Mouse (Mus musculus) embryo, embryonic 10.5 days (tissue): Measurements from ENCODE around the gene Jag2.

Source experiments
- DNase-seq: peaks from one replicate; pipeline ENCODE4 v3.0.0-alpha.2; 2015; ENCODE audit warnings: low spot score

The Jag2 gene

DNA sequence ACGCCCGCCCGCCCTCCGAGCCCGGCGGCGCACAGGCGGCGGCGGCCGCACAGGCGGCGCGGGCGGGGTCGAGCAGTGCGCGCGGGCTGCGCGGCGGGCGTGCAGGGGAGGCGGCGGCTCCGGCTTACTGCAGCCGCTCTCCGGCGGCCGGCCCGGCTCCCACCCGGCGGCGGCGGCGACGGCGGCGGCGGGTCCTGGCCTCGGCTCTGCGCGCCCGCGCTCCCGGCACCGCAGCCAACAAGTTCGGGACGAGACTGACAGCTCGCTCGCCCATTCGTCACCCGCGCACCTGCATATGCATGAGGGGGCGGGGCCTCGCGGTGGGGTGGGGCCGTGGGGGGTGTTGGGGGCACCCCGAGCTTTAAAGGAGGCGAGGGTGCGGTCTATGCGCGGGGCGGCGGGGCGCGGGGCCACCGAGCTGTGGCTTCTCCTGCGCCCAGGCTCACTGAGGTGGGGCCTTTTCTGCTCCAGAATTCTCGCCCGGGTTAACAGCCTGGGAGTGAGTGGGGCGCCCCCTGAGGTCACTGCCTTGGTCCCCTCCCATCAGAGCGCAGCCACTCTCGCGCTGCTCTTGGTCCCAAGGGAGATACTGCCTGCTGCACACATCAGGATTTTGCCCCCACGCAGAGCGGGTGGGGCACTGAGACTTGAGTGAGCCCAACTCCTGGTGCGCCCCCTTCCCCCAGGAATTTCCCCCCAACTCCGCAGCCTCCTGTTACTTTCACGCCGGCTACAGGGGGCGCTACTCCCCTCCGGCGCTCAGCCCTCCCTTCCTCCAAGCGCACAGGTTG lies at the start of gene Jag2:
Jag2 (minus strand) TSS at position 215 of the 791 bp plus-strand sequence.
- peak; percentile 69 for DNase-seq

DNA sequence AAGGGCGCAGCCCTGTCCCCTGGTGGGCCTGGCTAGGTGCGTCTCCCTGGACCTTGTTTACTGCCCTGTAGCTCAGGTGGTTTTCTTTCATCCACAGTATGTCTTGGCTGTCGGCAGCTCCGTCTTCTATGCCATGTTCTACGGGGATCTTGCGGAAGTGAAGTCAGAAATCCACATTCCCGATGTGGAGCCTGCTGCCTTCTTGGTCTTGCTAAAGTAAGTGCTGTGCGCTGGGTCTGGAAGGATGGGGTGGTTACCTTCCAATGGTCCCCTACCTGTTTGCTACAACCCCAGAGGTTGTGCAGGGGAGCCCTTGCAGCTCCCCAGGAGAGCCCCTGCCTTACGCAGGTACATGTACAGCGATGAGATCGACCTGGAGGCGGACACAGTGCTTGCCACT lies 47.6 kb upstream of the Jag2 start:
- DNase-seq: no peak

DNA sequence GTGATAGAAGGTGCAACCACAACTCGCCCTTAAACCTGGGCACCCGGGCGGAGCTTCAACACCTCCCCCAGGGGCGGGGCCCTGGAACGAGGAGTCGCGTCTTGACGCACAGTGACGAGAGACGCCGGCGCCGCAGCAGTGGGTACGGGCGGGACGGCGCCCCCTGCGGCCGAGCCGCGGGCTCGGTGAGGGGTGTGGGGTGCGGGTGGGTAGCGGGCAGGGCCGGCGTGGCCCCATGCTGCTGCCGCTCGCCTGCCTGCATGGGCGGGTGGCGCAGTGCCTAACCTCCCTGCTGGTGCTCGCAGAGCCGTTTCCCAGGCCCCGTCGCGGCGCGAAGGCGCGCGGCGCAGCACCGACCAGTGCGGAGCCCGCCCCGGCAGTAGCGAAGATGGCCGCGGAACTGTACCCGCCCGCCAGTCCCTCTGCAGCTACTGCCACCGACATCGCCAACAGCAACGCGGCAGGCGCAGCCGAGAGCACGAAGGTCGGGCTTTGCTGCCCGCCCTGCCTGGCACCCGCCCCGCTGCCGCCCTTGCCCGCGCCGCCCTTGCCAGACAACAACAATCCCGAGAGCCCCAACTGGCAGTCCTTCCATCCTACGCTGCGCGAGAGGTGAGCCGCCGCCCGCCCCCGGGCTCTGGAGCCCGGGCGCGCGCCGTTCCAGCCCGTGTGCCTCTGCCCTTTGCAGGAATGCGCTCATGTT lies 46.9 kb upstream of the Jag2 start, which contains the start of gene Btbd6:
Btbd6 (plus strand) TSS at position 112 of the 703 bp plus-strand sequence.
- DNase-seq: peak; percentile 92

DNA sequence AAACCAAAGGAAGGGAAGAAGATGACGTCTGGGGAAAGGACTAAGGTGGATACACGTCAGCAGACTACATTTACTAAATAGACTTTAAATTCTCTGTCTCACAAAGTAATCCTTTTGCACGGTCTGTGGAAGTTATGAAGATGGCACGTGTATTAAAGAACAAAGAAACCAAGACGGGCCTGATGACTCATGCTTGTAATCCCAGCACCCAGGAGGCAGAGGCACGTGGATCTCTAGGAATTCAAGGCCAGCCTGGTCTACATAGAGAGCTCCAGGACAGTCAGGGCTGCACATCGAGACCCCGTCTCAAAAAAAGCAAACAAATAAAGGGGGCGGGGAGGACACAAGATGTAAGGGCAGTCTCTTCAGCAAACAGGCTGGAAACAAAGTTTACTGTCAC lies 45.2 kb upstream of the Jag2 start:
- no peak for DNase-seq

DNA sequence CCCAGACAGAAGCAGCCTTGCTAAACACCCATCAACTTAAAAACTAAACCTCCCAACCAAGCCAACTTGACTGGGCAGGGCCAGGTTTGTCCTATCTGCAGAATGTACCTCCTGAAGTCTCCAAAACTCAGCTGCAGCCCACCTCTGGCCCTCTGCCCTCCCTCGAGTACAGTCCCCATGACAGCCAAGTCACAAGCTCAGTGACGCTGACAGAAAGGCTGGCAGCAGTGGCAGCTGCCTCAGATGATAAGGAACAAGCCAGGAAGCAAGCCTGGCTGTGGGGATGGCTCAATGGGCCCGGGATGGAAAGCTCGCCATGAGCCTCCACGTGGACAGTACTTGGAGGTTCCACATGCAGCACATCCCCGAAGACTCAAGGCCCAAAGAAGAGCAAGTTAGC lies 40.0 kb upstream of the Jag2 start:
- DNase-seq: no peak

DNA sequence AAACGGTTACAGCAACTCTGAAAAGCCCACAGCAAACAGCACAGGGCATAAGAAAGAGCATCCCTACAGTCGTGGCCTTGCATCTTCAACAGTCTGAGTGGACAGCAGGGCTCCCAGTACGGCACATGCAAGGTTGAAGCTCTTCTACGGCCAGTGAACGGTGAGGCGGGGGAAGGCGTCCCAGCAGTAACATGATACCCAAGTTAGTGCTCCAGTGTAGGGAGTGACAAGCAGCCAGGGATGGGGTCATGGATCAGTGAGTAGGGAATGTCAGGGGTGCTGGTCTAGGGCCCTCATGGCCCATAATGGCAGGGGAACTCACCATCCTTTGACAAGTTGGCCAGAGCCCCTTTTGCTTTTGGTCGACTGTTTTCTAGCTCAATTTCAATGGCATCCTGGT lies 39.4 kb upstream of the Jag2 start:
- DNase-seq: no peak

DNA sequence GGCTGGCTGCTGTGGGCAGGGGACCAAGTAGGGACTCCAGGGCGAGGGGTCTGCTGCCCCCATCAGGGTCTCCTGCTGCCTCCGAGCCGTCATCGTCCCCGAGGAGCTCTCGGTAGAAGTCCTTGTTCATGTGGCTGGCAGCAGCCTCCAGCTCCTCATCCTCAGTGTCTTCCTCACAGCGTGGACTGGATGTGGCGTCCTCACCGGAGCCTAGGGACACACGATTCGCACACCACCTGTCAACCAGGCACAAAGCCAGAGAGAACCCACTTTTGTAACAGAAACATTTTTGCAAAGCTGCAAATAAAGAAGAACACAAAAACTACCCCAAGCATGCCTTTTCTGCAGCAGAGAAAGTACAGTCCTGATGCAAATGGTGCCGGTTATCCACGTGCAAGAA lies 36.2 kb upstream of the Jag2 start:
- DNase-seq: no peak

DNA sequence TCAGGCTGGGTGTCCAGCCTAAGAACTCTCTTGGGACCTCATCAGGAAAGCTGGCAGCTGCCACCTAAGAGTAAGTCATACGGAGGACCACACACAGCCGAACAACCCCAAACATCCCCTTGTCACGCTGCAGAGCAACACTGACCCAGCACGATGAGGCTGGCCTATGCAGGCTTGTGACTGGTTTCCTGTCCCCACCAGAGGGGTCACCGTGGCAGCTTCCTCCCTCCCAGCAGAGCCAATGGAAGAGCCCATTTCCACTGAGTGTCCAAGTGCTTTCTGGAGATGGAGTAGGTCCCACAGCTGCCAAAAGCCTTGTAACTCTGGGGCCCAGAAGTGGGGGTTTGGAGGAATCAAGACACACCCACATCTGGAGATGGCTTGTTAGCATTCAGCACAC lies 32.3 kb upstream of the Jag2 start:
- DNase-seq: no peak

DNA sequence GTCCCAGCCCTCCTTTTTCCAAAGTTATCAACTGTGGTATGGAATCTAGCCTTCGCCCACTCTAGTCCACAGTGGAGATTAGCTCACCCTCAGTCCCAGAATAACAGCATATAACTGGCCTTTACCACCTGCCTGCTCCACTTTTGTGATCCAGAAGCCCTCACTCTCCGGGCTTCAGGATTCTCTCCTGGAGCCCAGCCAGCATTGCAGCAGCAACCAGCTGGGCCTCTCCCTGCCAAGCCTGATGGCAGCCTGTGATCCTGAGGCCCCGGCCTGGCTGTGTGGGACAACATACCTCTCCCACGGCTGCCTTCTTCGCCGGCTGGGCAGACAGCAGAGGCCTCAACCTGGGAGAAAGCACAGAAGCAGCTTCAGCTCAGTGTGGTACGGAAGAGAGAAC lies 31.9 kb upstream of the Jag2 start:
- no peak for DNase-seq

DNA sequence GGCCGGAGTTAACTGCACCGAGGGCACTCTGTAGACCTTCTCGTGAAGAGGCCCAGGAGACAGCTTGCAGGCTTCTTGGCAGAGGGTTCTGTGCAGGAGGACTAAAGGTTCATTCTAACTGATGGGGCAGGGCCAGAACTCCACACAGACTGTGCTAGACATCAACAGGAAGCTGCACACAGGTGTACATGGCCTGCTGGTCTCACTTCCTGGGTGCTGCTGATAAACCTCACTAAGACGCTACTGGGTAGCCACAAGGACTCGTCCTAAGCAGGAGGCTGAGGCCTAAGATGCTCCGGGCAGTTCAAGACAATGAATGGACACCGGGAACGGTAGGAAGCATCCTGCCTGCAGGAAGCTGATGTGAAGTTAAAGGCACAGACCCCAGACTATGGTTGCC lies 29.8 kb upstream of the Jag2 start:
- no peak for DNase-seq

DNA sequence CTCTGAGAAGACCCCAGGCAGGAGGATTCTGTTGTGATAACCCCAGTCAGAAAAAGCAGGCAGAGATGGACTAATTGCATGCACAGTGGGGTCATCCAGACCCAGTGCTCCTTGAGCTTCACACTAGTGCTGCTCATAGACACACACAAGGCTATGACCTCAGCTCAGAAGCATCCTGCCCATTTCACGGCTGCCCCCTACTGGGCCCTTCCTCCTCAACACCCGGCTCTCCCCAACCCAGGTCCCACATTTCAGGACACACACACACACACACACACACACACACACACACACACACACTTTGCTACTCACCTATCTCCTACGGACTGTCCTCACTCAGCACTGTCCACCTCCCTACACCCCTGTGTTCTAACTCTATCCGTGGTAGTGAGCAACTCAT lies 28.7 kb upstream of the Jag2 start:
- DNase-seq: peak; percentile 67

DNA sequence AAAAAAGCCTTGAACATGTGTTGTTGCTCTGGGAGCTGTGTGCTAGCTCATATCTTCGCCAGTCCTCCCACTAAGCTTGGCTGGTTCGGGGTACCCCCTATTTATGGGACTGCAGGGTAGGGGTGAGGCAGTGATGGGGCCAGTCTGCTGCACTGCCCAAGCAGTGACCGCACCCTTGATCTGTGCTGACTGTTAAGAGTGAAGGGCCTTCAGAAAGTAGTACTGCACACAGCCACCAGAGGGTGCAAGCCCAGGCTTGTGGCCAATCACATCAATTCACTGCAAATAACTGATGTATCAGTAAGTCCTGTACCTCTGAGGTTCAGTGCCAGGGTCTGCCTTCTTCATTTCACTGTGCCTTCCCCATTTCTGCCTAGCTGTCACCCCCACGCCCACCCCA lies 26.2 kb upstream of the Jag2 start:
- peak; percentile 82 for DNase-seq

DNA sequence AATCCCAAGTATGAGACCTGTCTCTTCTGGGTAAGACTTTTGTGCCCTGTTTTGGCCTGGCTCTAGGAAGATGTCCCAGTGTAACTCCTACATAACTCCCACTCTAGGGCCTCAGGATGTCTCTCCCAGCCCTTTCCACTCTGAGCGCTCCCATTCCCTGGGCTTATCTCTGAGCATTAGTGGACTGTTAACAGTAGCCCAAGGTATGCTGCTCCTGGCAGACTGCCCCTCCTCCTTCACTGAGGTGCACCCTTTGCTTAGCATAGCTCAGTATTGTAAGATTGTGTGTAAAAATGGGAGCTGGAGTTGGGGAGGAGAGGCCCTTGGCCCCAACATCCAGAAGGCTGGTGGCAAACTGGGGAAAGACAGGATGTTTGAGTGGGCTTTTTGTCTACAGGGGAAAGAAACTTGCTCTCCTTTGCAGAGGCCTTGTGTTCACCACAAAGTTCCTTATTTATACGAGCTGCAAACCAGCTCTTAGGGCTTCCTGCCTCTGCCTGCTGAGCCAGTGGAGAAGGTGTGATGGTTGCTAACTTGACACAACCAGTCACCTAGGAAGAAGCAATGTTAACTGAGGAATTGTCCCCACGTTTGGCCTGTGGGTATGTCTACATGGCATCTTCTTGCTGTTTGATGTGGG lies 23.5 kb upstream of the Jag2 start:
- no peak for DNase-seq

DNA sequence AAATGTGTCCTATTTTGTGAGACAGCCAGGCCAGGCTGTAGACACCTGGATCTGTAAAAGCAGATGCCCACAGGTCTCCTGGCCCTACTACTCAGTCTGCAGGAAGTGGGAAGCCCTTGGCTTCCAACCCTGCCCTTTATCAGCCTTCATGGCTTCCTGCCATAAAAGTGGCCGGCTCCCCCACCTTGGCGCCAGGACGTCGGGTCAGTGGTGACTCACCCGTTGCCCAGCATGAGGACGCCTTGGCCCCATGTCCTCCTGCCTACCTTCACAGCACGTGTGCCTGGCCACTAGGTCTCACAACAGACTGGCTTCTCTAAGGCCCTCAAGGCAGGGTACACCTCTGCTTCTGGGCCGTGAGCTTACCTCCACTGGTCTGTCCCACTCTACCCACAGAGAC lies 22.9 kb upstream of the Jag2 start:
- DNase-seq: no peak

DNA sequence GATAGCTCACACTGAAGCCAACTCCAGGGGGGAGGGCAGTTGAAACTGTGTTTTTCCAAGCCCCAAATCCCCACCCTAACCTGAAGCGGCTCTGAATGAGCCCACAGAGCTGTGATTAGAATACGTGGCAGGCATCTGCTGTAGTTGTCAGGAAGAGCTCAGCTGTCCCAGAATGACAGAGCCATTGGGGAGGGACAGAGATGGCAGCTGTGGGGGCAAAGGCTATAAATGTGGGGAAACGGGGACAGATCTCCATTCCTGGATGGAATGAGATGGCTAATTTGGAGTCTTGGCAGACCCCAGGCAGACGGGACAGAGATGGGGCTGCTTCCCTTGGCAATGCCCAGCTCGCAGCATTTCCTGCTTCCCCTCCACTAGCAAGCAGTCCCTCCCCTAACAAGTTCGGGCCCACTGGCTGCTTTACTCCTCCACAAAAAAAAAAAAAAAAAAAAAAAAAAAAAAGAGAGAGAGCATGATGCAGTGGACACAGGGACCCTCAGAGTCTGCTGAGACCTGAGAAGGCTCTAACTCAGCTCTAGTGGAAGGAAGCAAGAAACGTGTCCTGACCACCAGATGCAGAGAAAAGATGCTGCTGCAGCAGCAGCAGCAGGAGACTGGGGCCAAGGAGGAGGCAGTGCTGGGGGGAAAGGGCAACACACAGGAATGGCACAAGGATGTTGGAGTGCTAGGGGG lies 21.7 kb upstream of the Jag2 start:
- DNase-seq: no peak

DNA sequence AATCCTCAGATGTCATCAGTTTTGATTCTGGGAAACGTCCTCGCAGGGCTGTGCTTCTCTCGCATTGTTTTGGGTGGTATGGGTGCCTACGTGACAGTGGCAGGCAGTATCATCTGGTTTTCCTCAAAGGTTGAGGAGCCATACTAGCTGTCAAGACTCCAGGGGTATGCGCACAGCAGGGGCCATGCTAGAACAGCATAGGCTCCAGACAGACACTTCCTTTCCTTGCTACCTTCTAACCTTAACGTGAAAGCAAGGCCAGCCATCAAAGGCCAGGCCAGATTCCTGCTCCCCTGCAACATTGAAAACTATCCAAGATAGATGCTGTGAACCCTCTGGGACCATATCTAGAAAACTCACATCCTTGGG lies 21.2 kb upstream of the Jag2 start:
- DNase-seq: no peak

DNA sequence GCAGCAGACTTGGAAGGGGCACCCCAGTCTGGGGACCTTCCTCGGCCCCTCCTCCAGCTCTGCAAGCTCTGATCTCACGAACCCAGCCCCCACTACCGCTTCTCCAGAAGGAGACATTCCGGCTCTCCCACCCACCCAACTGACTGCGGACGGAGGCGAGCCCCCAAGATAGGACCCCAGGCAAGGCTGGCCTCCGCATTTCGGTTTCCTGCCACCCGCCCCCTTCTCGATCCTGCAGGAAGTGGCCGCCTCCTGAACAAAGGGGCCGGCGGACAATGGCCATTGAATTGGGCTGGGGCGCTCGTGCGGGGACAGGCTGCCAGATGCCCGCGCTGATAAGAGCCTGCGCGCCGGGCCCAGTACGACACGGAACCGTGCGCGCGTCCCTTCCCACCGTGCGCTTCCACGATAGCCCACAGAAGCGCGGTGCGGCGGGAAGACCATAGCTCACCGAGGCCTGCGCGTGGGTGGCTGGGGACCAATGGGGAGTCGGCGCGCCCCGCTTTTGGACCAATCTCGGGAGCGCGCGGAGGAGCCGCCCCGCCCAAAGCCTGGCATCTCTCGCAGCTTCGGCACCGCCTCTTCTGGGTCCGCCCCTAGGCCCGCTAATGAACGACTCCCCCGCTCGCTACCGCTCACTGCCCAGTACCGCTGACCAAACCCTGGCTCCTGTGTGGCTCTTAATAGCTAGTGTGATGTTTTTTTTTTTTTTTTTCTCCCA lies 20.6 kb upstream of the Jag2 start:
- DNase-seq: peak; percentile 94

DNA sequence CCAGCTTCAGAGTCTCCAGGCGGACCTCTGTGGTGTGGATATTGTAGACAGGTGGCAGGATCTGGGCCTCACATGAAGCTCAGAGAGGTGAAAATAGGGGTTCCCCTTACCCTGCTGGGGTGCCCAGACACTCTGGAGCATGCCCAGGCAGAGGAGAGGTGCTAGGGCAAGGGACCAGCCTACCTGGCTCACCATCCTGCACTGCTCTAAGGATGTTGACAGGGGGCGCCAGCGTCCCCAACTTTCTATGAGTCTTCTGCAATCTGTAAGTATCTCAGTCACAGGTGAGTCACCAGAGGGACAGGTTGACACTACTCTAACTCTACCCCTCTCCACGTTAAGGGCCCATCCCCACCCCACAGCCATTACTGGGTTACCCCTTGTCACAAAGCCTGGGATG lies 17.7 kb upstream of the Jag2 start:
- DNase-seq: no peak

DNA sequence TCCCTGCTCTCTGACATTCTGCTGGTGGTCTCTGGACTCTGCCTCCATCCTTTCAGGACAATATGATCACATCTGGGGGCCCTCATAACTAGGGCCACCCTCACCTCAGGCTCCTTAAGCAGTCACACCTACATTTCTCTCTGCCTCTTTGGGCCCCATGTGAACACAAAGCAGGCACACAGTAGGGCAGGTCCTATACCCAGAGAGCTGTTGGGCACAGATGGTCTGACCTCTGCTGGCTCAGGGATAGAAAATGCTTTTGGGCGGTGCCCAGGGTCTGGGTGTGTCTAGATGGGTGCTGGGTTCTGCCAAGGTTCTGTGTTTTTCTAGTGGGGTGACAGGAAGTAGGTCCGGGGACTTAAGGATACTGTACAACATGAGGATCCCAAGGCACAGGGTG lies 14.1 kb upstream of the Jag2 start:
- DNase-seq: no peak

DNA sequence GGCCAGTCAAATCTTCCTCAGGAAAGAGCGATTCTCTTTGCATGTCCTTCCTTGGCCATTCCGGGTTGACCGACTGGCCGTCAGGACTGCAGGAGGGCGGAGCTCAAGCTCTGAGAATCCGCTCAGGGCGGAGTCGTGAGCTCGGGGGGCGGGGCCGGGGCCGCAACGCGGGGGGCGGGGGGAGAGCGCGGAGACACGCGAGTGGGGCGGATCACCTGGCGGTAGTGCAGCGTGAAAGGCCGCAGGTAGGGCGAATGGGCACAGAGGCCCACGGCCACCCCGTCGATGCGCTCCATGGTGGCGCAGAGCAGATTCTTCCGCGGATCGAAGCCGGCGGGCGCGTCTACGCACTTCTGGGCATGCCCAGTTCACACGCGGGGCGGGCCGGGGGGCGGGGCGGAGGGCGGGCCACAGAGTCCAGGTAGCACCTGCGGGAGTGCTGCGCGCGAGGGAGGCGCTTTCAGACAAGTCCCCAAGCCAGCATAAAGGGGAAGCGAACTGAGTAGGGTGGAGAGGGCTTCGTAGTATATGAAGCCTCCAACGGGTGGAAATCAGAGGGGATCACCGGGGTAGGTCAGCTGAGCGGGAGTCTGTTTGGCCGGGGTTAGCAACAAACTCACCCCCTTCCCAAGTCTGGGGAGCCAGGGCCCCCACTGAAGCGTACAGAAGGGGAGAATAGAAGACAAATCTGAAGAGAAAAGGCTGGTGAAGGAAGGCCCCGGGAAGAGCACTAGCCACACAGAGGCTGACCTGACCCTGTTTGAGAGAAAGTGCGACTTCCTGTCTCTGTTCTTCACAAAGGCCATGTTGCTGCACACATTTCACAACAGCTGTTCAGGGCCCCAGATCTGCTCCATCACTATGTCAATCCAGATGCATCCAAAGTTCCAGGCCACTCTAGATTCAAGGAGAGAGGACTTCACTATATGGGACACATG lies 12.5 kb upstream of the Jag2 start, which contains the start of gene Nudt14:
Nudt14 (minus strand) TSS at position 349 of the 938 bp plus-strand sequence.
- peak; percentile 88 for DNase-seq
